Mouse (Mus musculus) spleen, embryonic (tissue): ENCODE measurements around the gene Nhsl1.
"Not testable (repeated sequence)": the region's sequence is repeated elsewhere in the genome, so short reads cannot be mapped to it uniquely, and the experiment has no call there.

Source experiments
- CTCF ChIA-PET: fragments of 350-600 bp; sonication (Branson Sonifier 250); formaldehyde crosslinking; loops from one replicate; lab custom pipeline; 2022; lab: Charles Lee

Gene Nhsl1

DNA sequence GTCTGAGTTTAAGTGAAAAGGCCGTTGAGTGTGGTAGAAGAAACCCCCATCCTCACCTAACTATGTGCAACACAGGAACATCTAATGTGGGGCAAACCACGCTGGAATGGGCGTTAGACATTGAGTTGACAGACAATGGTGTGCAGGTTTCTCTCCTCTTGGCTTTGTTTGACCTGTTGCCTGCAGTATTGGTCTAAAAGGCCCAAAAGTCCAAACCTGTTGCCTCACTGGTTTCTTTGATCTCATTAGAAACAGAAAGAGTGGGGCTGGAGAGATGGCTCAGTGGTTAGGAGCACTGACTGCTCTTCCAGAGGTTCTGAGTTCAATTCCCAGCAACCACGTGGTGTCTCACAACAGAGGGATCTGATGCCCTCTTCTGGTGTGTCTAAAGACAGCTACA lies 210.4 kb downstream of the Nhsl1 start:
- CTCF ChIA-PET, result interaction anchor here (0.5 to 0.7 kb wide), 2 partner anchors 37 to 84 kb away, joined by 4 to 10 read pairs; no protein-coding TSS in a partner anchor

GRCm38 (mm10) chr10:18530161-18530560 lies 211.4 kb downstream of the Nhsl1 start:
- CTCF ChIA-PET, result no interaction called here

GRCm38 (mm10) chr10:18532293-18532692 lies 213.5 kb downstream of the Nhsl1 start:
- CTCF ChIA-PET, result no interaction called here

- CTCF ChIA-PET, result no interaction called here
These were observed 218.1 kb downstream of the Nhsl1 start for GRCm38 (mm10) chr10:18536889-18537288.

GRCm38 (mm10) chr10:18545309-18545708 lies 226.5 kb downstream of the Nhsl1 start:
- CTCF ChIA-PET, result interaction anchor here (1.0 kb wide), 1 partner anchor 365 kb away, joined by 4 read pairs; no protein-coding TSS in a partner anchor

- CTCF ChIA-PET, result interaction anchor here (1.0 kb wide), 1 partner anchor 365 kb away, joined by 4 read pairs; no protein-coding TSS in a partner anchor
These were observed 227.0 kb downstream of the Nhsl1 start, which contains the start of gene Hebp2 for GRCm38 (mm10) chr10:18545813-18546235. TSS of gene Hebp2 (minus strand) at chr10:18546076.

GRCm38 (mm10) chr10:18547381-18547780 lies 228.6 kb downstream of the Nhsl1 start:
- CTCF ChIA-PET, result no interaction called here

DNA sequence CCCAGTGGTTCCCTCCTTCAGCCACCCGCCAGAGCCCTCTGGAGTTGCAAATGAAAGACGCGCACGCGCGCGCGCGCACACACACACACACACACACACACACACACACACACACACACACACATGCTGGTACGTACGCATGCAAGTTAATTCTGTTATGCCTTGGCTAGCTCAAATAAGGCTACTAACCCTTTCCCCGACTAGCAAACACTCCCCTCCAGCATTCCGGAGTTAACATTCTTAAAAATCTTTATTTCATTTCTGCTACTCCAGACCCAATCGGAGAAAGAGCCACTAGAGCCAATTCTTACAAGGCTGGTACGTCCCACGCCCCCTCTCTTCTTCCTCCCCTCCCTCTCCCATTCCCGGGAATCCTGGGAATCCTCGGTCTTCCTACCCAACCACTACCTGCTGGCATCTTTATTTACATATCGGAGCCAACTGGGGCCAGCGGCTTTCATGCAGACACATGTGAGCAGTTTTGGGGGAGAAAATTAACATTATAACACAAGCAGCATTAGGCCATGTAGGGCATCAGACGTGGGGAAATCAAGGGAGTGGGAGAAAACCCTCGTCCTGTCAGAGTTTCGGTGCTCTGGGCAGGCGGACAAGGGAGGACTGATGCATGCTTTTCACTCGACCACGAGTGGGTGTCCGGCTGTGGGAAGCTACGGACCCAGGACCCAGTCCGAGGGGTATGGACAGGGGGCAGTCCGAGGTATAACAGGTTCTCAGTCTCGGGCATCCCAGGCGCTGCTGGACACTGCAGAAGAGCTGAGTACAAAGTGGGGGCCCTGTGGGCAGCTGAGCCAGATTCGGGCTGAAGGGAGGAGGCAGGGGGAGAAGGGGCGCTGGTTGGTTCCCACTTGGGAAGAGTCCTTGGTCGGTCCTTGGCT lies 230.8 kb downstream of the Nhsl1 start:
- CTCF ChIA-PET, result interaction anchor here (0.6 to 0.7 kb wide), 2 partner anchors 50 to 1308 kb away, joined by 3 read pairs; no protein-coding TSS in a partner anchor

DNA sequence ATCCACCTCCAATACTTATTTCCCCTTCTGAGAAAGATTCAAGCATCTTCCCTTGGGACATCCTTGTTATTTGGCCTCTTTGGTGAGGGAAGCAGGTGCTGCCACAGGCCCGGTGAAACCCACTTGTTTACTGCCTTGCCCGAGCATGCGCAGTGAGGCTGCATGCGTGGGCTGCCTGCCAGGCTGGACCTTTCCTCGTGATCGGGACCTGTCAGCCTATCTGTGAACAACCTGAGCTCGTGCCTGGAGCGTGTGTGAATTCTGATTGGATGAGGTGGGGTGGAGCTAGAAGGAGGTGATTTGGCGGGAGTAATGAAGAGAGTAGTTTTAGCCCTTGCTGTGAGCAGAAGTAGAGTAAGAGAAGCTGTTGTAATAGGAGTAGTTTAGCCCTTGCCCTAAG lies 240.3 kb downstream of the Nhsl1 start:
- CTCF ChIA-PET, result not testable (repeated sequence)

- CTCF ChIA-PET, result no interaction called here
These were observed 242.7 kb downstream of the Nhsl1 start for GRCm38 (mm10) chr10:18561445-18561844.

DNA sequence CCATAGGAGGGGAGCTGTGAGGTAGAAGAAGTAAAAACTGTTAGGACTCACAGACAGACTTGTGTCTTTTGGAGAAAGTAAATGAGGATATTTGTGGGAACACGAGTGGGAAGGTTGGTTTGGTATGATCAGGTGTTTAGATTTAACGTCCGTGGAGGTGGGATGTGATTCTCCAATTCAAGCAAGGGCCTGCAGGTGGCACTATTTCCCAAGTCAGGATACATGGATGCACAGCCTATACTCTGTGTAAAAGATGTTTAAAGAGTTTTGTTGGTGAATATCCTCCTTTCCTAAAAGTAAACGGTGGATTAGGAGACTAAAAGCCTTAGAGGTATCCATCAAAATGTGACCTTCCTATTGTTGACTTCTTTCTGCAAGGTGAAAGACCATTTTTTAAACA lies 244.2 kb downstream of the Nhsl1 start:
- CTCF ChIA-PET, result no interaction called here

GRCm38 (mm10) chr10:18572581-18572980 lies 253.8 kb downstream of the Nhsl1 start:
- CTCF ChIA-PET, result interaction anchor here (0.7 kb wide), 1 partner anchor 1338 kb away, joined by 3 read pairs; no protein-coding TSS in a partner anchor
